Mouse (Mus musculus) heart, postnatal 0 days (tissue): ENCODE data around the gene Gm11077.

Source experiments
- CTCF ChIP-seq: IDR thresholded peaks from 2 replicates; pipeline ENCODE4 v1.5.1; 2016; ENCODE audit warnings: antibody characterized with exemption, control low read depth, low read depth
- EP300 ChIP-seq: IDR thresholded peaks from 2 replicates; pipeline ENCODE4 v1.6.1; 2016; ENCODE audit warnings: antibody characterized with exemption, low read depth

DNA sequence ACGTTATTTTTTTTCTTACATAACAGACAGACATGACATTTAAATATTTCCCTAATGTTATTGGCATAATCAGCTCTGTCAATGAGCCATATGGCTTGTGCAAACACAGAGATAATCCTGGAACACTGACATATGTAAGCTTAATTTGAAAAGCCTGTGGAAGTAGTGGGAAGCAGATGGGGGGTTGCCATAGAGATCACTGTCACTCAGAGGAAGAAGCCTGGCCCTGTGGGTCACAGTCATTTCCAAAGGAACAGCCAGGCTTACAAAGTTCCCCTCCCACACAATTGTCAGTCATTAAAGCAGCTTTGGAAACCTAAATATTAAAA lies 2.3 kb downstream of the Gm11077 start:
- no peak for TF ChIP-seq CTCF
- no peak for TF ChIP-seq EP300
